Mouse (Mus musculus) frontal cortex, postnatal 25 days (tissue): ENCODE data around the gene Aknad1.

ENCODE experiments used
- DNase-seq, 2 experiments: peaks; one replicate each; pipeline ENCODE4 v3.0.0; 2022; ENCODE audit warnings: low spot score in 2 of 2

Gene Aknad1

GRCm38 (mm10) chr3:108787754-108788454 lies 48.4 kb downstream of the Aknad1 start:
- DNase-seq, result no peak

DNA sequence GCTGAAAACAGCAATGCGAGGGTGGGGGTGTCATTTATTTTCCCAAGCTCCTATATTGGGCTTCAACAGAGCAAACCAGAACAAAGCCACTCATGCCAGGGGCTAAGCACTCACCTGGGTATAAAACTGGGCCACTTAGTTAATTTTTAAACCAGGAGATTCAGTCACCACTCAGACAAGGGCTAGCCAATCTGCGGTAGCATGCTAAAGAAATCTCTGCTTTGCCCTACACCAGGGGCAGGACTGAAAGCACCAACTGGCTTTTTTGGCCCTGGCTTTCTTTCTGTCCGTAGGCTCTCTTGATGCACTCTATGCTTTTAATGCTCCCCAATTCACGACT lies 49.0 kb downstream of the Aknad1 start:
- DNase-seq, result no peak

DNA sequence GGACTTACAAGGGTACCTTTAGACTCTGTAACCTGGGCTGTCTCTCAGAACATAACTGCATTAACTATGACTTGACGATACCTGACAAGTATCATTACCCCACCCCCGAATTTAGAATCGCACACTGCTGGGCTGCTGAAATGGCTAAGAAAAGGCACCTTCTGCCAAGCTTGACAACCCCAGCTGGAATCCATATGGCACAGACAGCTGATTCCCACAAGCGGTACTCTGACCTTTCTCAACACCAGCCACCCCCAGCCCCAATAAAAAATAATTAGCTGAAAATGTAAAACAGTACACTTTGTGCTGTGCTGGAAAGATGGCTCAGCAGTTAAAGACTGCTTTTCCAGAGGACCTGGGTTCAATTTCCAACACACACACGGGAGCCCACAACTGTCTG lies 49.8 kb downstream of the Aknad1 start:
- DNase-seq, result no peak

DNA sequence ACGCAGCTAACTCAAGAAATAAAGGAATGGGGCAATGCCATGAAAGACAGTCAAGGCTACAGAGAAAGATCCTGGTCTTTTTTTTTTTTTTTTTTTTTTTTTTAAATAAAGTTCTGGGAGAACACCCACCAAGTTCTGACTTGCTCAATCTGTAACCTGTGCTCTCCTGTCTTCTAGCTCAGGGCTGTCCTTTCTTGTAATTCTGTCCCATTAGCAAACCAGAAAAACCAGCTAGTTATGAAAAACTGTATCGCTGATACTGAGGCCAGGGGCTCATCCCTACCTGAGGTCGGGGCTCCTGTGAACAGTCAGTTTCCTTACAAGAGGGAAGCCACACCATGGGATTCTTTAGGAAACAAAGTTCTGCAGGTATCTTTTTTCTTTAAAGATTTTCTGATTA lies 51.0 kb downstream of the Aknad1 start:
- no peak for DNase-seq

DNA sequence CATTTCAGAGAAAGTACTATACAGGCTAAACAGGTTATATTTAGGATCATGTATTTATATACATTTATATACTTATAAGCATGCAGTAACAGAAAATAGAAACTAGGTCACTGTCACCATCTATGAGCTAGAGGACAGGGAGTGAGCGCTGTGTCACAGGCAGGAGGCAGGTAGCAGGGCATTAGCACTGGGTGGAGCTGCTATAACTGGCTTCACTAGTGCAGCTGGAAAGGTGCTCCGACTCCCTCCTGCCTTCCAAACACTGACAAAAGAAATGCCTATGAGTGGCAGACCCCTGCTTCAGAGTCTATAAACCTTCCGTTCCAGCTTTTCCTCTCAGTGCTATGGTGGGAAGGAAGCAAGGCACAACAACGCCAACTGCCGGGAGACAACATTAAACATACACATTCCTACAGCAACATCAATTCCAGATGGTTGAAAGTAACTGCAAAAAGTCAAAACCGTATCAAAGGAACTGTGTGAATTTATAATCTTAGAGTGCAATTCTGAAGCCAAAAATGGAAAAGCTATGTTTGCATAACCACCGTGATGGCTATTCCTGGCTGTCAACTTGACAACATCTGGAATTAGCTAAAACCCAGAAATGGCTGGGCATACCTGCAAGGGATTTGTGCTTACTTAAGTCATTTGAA lies 51.7 kb downstream of the Aknad1 start:
- DNase-seq, result no peak

- no peak for DNase-seq
These were observed 53.0 kb downstream of the Aknad1 start for GRCm38 (mm10) chr3:108792420-108792819.

- no peak for DNase-seq
These were observed 55.3 kb downstream of the Aknad1 start for GRCm38 (mm10) chr3:108794780-108795179.

GRCm38 (mm10) chr3:108795554-108796299 lies 56.3 kb downstream of the Aknad1 start:
- no peak for DNase-seq

DNA sequence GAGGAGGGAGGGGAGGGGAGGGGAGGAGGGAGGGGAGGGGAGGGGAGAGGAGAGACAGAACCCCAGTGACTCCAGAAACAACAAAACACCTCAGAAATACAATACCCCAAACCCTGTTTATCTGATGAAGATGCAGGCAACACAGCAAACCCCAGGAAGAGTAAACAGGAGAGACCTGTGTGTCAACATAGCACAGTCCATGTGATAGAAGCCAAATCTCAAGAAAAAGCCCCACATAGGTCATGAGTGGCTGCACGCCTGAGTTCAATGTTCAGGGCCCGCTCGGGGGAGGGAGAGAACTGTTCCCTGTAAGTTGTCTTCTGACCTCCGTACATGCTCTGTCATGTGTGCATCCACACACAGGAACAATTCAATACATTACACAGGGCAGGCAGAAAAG lies 56.9 kb downstream of the Aknad1 start:
- no peak for DNase-seq

DNA sequence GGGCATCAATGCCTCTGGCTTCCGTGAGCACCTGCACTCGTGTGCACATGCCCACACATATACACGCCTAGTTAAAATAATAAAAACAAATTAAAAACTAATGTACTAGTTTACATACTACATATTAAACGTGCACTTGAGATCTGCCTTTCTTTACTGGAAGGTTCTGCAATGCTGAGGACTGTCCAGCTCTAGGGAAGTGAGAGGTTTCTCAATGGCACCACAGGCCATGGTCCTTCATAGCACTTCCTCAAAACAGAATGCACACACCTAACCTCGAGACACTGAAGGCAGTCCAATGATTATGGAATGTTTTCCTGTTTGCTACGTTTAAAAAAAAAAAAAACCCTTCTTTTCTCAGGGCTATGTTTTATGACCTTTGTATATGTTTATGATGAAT lies 58.3 kb downstream of the Aknad1 start:
- DNase-seq, result no peak

DNA sequence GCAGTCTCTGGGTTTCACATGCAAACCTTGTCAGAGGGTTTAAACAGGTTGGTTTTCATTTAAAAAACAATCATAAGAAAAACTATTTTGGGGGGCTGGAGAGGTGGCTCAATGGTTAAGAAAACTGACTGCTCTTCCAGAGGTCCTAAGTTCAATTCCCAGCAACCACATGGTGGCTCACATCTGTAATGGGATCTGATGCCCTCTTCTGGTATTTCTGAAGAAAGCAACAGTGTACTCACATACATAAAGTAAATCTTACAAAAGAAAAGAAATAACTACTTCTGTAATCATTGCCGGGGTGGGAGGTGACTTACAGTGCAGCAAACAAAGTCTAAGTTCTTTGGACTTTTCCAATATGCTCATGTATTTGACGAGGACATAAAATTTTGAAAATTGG lies 58.9 kb downstream of the Aknad1 start:
- DNase-seq, result no peak

GRCm38 (mm10) chr3:108805622-108806021 lies 66.2 kb downstream of the Aknad1 start:
- no peak for DNase-seq

- DNase-seq, result no peak
These were observed 71.3 kb downstream of the Aknad1 start for GRCm38 (mm10) chr3:108810747-108811263.

DNA sequence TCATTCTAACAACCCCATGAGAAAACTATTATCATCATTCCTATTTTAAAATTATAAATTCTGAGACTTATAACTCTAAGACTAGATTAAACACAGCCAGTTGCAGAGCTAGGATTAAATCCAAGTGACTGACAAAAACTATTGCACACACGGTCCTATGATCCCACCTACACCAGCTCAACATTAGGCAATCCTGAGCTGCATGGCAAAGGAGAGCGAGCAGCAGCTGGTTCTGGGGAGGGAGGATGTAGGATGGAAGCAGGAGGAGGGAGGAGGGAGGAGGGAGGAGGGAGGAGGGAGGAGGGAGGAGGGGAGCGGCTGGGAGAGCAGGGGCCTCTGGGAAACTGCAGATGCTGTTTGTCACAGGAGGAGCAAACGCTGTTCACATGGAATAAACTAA lies 76.2 kb downstream of the Aknad1 start:
- DNase-seq, result no peak

DNA sequence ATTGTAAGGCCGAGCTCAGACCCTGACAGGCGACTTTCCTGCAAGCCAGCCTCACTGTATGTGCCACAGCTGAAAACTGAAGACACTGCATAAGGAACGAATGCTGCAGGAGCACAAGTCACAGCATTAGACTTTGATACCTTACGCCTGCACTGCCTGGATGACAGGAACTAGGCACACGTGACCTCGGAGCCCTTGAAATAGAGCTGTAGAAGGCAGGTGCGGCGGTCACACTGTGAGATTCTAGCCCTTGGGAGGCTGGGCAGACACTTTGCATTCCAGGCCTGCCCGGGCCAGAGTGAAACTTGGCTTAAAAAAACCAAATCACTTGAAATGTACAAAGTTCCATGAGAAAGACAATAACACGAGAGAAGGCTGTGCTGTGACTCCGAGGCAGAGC lies 91.0 kb downstream of the Aknad1 start:
- no peak for DNase-seq

DNA sequence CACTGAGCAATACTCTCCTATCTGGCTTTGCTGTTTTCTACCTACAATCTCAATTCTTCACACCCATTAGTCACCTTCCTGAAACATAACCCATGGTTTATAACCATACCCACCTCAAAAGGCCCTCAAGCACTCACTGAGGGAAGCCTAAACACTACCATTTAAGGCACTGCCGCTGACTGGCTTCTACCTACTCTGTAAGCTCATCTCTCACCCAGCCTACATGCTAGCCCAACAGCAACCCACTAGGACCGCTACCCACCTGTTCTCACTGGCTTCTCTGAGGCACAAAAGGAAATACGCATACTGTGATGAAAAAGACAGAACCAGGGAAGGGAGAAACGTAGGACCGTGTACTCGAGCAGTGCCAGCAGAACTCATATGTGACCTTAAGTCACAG lies 92.3 kb downstream of the Aknad1 start:
- DNase-seq, result no peak
